Mouse (Mus musculus): ENCODE results near the gene Nsdhl.

DNA sequence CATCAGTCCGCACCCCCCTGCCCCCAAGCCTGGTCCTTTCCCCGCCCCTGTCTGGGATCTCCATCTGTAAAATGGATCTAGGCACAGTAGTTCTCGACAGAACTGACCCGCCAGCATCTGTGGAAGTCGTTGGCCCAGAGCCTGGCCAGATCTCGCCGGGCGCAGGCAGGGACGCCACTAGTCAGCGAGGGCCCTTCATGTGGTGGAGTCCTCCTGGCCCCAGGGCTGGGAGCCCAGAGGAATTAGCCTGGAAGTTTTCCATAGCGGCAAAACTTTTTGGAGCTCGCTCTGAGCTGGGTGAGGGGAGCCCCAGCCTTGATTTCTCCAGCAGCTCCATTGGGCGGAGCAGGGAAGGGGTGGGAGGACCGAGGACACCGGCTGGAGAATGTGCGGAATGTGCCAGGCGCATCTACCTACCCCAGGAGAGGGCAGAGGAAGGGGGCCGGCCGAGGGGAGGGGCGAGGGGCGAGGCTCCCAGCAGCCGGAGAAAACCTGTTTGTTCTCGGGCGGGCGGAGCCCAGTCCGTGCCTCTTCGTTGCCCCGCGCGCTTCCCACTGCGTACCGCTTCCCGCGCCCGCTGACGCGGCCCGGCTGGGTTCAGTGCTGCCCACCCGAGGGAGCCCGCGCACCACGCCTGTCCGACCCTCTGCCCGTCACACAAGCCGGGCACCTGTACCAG, 68.6 kb downstream of the Nsdhl start, which contains the start of gene Zfp185:
- TF ChIP-seq CTCF (IDR thresholded peaks at IDR 0.05; ENCODE audit: low read depth), result no peak
- no peak for TF ChIP-seq EP300 (IDR thresholded peaks at IDR 0.05; ENCODE audit: low read depth)

Data from liver, embryonic 14.5 days (tissue).